Mouse (Mus musculus): ENCODE measurements around the gene Gfpt2. TPM values are rescaled to one million over a fixed set of nuclear protein-coding genes. Genes with fewer than 3 reads are reported as not detected.
"Not testable (repeated sequence)": the region's sequence is repeated elsewhere in the genome, so short reads cannot be mapped to it uniquely, and the experiment has no call there.

The Gfpt2 gene
- polyA plus RNA-seq, 1 experiment from 2014 or later: 25.8 TPM

DNA sequence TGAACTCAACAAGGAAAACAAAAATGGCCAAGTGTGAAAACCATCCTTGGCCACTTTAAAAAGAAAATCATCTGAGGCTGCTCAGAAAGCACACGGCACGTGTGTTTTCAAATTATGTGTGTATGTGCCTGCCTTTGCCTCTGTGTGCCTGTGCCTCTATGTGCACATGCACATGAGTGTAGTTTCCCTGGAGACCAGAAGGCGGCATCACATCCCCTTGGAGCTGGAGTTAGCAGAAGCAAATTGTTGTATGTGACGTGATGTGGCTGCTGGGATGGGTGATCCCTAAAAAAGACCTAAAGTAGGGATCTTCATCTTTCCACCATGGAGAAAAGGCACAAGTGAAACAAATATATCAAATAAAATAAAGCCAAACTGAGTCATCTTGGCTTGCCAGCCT, 9.8 kb downstream of the Gfpt2 start:
- 95% methylated on average over 4 of the region's 4 CpGs for WGBS

DNA sequence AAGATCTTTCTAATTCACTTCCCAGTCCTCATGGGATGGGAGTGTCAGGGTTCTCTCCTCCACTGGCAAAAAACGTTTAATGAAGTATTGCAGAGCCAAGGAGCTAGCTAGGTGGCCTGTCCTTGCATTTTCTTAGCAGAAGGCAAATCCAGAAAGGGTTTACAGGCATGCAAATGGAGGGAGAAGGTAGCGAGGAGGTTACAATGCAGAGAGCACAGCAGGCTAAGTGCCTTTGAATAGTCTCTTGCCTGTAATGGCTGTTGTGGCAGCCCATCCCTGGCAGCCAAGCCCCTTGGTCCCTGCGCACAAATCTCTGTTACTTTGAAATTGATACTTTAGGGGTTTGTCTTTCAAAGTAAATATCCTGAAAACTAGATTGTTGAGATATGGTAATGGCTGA, 12.2 kb downstream of the Gfpt2 start:
- Histone ChIP-seq H3K9me3 (no peaks in the 10 kb centered on the region), H3K4me3 (no peak overlapping the region), H3K27ac (no peak overlapping the region), H3K36me3 (replicated peaks) (peaks cover 48% of the 10 kb centered on the region), H3K27me3 (ENCODE audit: poor library complexity, severe bottlenecking) (no peaks in the 10 kb centered on the region), H3K4me1 (no peaks in the 10 kb centered on the region)
- WGBS: 28% methylated on average over 3 of the region's 3 CpGs
- no peak for DNase-seq (ENCODE audit: extremely low spot score, low spot score)

More for the DNA sequence above, 9.8 kb downstream of the Gfpt2 start:
- Histone ChIP-seq H3K4me1 (no peaks in the 10 kb centered on the region), H3K36me3 (replicated peaks) (peaks cover 26% of the 10 kb centered on the region), H3K4me3 (no peak overlapping the region), H3K27me3 (ENCODE audit: poor library complexity, severe bottlenecking) (no peaks in the 10 kb centered on the region), H3K9me3 (no peaks in the 10 kb centered on the region), H3K27ac (no peak overlapping the region)
- DNase-seq (ENCODE audit: extremely low spot score, low spot score): no peak

DNA sequence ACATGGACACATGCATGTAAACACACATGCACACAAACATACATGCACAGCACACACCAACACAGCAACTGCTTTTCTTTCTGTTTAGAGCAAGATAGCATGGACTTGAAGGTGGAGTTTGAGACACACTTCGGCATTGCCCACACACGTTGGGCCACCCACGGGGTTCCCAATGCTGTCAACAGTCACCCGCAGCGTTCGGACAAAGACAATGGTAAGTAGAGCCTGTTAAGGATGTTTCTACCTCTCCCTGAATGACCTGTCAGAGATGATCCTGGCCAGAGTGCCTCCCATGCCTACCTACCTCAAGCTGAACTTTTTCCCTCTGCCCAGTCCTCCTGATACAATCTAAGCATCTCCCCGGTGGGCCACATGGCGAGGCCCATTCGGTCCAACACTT, 15.0 kb downstream of the Gfpt2 start:
- H3K9me3 ChIP-seq: no peaks in the 10 kb centered on the region
- peaks cover 68% of the 10 kb centered on the region for H3K36me3 ChIP-seq (replicated peaks)
- no peak overlapping the region for H3K4me3 ChIP-seq
- no peaks in the 10 kb centered on the region for H3K27me3 ChIP-seq (ENCODE audit: poor library complexity, severe bottlenecking)
- no peaks in the 10 kb centered on the region for H3K4me1 ChIP-seq
- no peak overlapping the region for H3K27ac ChIP-seq
- no peak for DNase-seq (ENCODE audit: extremely low spot score, low spot score)
- 94% methylated on average over 9 of the region's 9 CpGs for WGBS

DNA sequence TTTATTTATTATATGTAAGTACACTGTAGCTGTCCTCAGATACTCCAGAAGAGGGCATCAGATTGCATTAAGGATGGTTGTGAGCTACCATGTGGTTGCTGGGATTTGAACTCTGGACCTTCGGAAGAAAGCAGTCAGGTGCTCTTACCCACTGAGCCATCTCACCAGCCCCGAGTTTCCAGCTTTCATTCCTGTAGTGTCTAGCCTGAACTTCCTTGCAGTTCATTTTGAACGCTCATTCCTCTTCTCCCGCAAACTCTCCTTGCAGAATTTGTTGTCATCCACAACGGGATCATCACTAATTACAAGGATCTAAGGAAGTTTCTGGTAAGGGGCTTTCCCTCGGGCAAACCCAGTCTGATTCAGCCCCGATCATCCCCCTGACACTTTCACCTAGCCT, 16.7 kb downstream of the Gfpt2 start:
- DNase-seq (ENCODE audit: extremely low spot score, low spot score); H3K27ac ChIP-seq; H3K4me1 ChIP-seq; H3K4me3 ChIP-seq; H3K9me3 ChIP-seq; H3K27me3 ChIP-seq (ENCODE audit: poor library complexity, severe bottlenecking): not testable (repeated sequence)
- 92% methylated on average over 7 of the region's 7 CpGs for WGBS
- H3K36me3 ChIP-seq (replicated peaks): peaks cover 71% of the 10 kb centered on the region

GRCm38 (mm10) chr11:49811099-49811541, 17.1 kb downstream of the Gfpt2 start:
- 91% methylated on average over 8 of the region's 8 CpGs for WGBS
- no peak for DNase-seq (ENCODE audit: extremely low spot score, low spot score)

DNA sequence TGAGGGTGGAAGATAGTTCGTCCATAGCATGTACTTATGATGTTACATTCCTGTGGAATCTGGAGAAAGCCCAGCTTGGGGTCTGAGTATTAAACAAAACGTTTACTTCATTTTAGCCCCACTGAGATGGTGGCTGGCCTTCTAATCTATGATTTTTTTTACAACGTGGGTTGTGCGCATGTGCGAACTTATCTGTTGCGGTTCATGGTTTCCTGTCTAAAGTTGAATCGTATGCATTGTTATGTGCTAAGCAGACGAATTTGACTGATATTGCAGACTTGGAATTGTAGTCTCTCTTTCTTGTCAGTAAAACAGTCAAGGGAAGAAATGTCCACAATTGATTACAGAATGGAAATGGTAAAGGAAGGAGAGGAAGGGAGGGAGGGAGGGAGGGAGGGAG, 17.9 kb downstream of the Gfpt2 start:
- no peaks in the 10 kb centered on the region for H3K27me3 ChIP-seq (ENCODE audit: poor library complexity, severe bottlenecking)
- no peak for DNase-seq (ENCODE audit: extremely low spot score, low spot score)
- H3K27ac ChIP-seq: no peak overlapping the region
- H3K4me3 ChIP-seq: no peak overlapping the region
- peaks cover 80% of the 10 kb centered on the region for H3K36me3 ChIP-seq (replicated peaks)
- 91% methylated on average over 8 of the region's 8 CpGs for WGBS
- no peaks in the 10 kb centered on the region for H3K4me1 ChIP-seq
- no peaks in the 10 kb centered on the region for H3K9me3 ChIP-seq

More at GRCm38 (mm10) chr11:49811099-49811541, 17.1 kb downstream of the Gfpt2 start:
- Histone ChIP-seq H3K4me1 (no peaks in the 10 kb centered on the region), H3K4me3 (no peak overlapping the region), H3K27ac (no peak overlapping the region), H3K36me3 (replicated peaks) (peaks cover 73% of the 10 kb centered on the region), H3K9me3 (no peaks in the 10 kb centered on the region), H3K27me3 (ENCODE audit: poor library complexity, severe bottlenecking) (no peaks in the 10 kb centered on the region)

- H3K4me3 ChIP-seq: no peak overlapping the region
- no peaks in the 10 kb centered on the region for H3K27me3 ChIP-seq (ENCODE audit: poor library complexity, severe bottlenecking)
- H3K9me3 ChIP-seq: no peaks in the 10 kb centered on the region
- no peak for DNase-seq (ENCODE audit: extremely low spot score, low spot score)
- H3K4me1 ChIP-seq: no peaks in the 10 kb centered on the region
- H3K27ac ChIP-seq: no peak overlapping the region
- 92% methylated on average over 15 of the region's 15 CpGs for WGBS
- H3K36me3 ChIP-seq (replicated peaks): peaks cover 61% of the 10 kb centered on the region
Measured at GRCm38 (mm10) chr11:49818869-49819566, 25.0 kb downstream of the Gfpt2 start.

DNA sequence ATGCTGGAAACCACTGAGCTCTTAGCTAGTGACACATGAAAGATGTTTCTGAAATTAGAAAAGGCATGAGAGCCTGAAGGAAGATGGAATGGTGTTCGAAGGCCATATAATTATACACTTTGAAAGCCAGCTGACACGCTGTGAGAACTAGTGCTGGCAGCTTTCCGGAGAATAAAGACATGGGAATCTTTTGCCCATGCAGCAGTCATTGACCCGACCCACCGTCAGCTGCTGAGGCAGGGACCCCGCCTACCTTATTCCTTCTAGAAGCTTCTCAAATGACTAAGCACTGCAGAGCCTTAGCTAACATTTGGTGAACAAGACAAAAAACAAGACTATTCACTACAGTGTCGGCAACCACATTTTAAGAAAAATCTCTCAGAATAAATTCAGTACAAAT, 25.7 kb downstream of the Gfpt2 start:
- WGBS: 92% methylated on average over 7 of the region's 7 CpGs
- Histone ChIP-seq H3K9me3 (no peaks in the 10 kb centered on the region), H3K27ac (no peak overlapping the region), H3K36me3 (replicated peaks) (peaks cover 61% of the 10 kb centered on the region), H3K4me1 (no peaks in the 10 kb centered on the region), H3K4me3 (no peak overlapping the region), H3K27me3 (ENCODE audit: poor library complexity, severe bottlenecking) (no peaks in the 10 kb centered on the region)
- DNase-seq (ENCODE audit: extremely low spot score, low spot score): no peak

DNA sequence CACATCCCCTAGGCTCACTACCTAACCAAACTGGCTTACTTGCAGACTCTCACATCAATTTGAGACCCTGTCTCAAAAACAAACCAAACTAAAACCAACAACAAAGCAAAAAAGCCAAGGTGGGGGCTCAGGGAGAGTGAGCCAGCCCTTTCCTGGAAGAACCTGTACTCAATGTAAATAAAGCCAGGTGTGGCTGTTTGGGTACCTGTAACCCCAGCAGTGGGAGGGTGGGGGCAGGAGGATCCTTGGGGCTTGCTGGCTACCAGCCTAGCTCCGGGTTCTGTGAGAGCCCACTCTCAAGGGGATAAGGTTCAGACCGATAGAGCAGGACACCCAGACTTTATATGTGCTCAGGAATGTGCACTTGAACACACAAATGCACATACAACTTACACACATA, 26.9 kb downstream of the Gfpt2 start:
- Histone ChIP-seq H3K27ac (no peak overlapping the region), H3K4me3 (no peak overlapping the region), H3K36me3 (replicated peaks) (peaks cover 65% of the 10 kb centered on the region), H3K4me1 (no peaks in the 10 kb centered on the region), H3K9me3 (no peaks in the 10 kb centered on the region), H3K27me3 (ENCODE audit: poor library complexity, severe bottlenecking) (no peaks in the 10 kb centered on the region)
- 96% methylated on average over 2 of the region's 2 CpGs for WGBS
- DNase-seq (ENCODE audit: extremely low spot score, low spot score): no peak

- no peaks in the 10 kb centered on the region for H3K27me3 ChIP-seq (ENCODE audit: poor library complexity, severe bottlenecking)
- H3K36me3 ChIP-seq (replicated peaks): peaks cover 65% of the 10 kb centered on the region
- 93% methylated on average over 2 of the region's 2 CpGs for WGBS
- no peaks in the 10 kb centered on the region for H3K9me3 ChIP-seq
- no peak for DNase-seq (ENCODE audit: extremely low spot score, low spot score)
- H3K4me1 ChIP-seq: no peaks in the 10 kb centered on the region
- H3K27ac ChIP-seq: no peak overlapping the region
- no peak overlapping the region for H3K4me3 ChIP-seq
Measured at GRCm38 (mm10) chr11:49821546-49821945, 27.6 kb downstream of the Gfpt2 start.

DNA sequence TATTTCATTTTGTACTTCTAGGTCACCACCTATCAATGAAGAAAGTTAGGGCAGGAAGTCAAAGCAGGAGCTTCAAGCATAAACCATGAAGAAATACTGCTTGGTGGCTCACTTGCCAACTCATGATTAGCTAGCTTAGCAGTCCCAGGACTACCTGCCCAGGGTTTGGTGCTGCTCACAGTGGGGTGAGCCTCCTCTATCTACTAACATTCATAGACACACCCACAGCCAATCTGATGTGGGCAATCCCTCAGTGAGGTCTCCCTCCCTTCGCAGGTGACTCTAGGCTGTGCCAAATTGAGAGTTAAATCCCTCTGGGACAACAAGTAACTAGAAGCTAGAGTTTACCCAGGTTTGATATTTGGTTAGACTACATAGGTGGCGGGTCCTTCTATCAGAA, 28.4 kb downstream of the Gfpt2 start:
- Histone ChIP-seq H3K36me3 (replicated peaks) (peaks cover 70% of the 10 kb centered on the region), H3K9me3 (no peaks in the 10 kb centered on the region), H3K27ac (no peak overlapping the region), H3K4me1 (no peaks in the 10 kb centered on the region), H3K4me3 (no peak overlapping the region), H3K27me3 (ENCODE audit: poor library complexity, severe bottlenecking) (no peaks in the 10 kb centered on the region)
- DNase-seq (ENCODE audit: extremely low spot score, low spot score): no peak
- 87% methylated on average over 2 of the region's 2 CpGs for WGBS

- Histone ChIP-seq H3K4me1 (no peaks in the 10 kb centered on the region), H3K27ac (no peak overlapping the region), H3K36me3 (replicated peaks) (peaks cover 70% of the 10 kb centered on the region), H3K4me3 (no peak overlapping the region), H3K27me3 (ENCODE audit: poor library complexity, severe bottlenecking) (no peaks in the 10 kb centered on the region), H3K9me3 (no peaks in the 10 kb centered on the region)
- peak; percentile 62 for DNase-seq (ENCODE audit: extremely low spot score, low spot score)
- 39% methylated on average over 2 of the region's 2 CpGs for WGBS
Measured at GRCm38 (mm10) chr11:49824896-49825295, 30.9 kb downstream of the Gfpt2 start.

- Histone ChIP-seq H3K9me3 (no peaks in the 10 kb centered on the region), H3K36me3 (replicated peaks) (peaks cover 82% of the 10 kb centered on the region), H3K27me3 (ENCODE audit: poor library complexity, severe bottlenecking) (no peaks in the 10 kb centered on the region), H3K4me3 (no peak overlapping the region), H3K27ac (no peak overlapping the region), H3K4me1 (no peaks in the 10 kb centered on the region)
- no peak for DNase-seq (ENCODE audit: extremely low spot score, low spot score)
- WGBS: 42% methylated on average over 6 of the region's 6 CpGs
Measured at GRCm38 (mm10) chr11:49827243-49827642, 33.3 kb downstream of the Gfpt2 start.
